Comparison of ENCODE assay signal across 10 mouse cellular contexts in genomic region chr11:60032586-60033430, GRCm38 (mm10). TPM values are rescaled to one million over a fixed set of nuclear protein-coding genes. Genes with fewer than 3 reads are reported as not detected.
DNase-seq lines count a peak whose midpoint lies in the region; ATAC-seq and TF ChIP-seq lines count a peak whose summit lies in the region.
"Had no signal": no experiment of that assay in that cellular context is flagged by ENCODE, and none has a peak within 500 bp of the region (broad histone marks: within the 10 kb centered on the region; RNA-seq: fewer than 3 reads in every experiment).

No protein-coding gene starts in this region.

- no peak overlapping the region for H3K9ac ChIP-seq in lung, postnatal 0 days (replicated peaks; ENCODE audit: low read depth)
- H3K9ac ChIP-seq: lung, embryonic 14.5 days had no signal

- no peaks in the 10 kb centered on the region for H3K9me3 ChIP-seq in lung, postnatal 0 days (ENCODE audit: low read length)

- ATAC-seq in lung, postnatal 0 days: no peak
- ATAC-seq in hematopoietic stem cell, adult 5-6 weeks (replicated peaks in 1 of 2; ENCODE audit: insufficient read depth in 1 of 2, low FRiP score in 2 of 2, low TSS enrichment in 1 of 2, low read depth in 1 of 2, poor library complexity in 2 of 2, severe bottlenecking in 2 of 2): peak; percentile 63 to 76

- H3K4me2 ChIP-seq in lung, postnatal 0 days (replicated peaks; ENCODE audit: low read depth, low read length): no peak overlapping the region
- H3K4me2 ChIP-seq: lung, embryonic 14.5 days had no signal

- WGBS in lung, postnatal 0 days: 76% methylated on average over 6 of the region's 6 CpGs

- no peak overlapping the region for H3K4me3 ChIP-seq in lung, postnatal 0 days (ENCODE audit: low read depth, low read length)

- peak; percentile 37 to 74 for DNase-seq in frontal cortex, adult 2 months (ENCODE audit: extremely low spot score in 1 of 2, low spot score in 1 of 2)
- no peak for DNase-seq in frontal cortex, postnatal 10 days (ENCODE audit: low spot score in 2 of 2)
- DNase-seq in lung, postnatal 36 days: peak; percentile 26
- no peak for DNase-seq in lung, postnatal 0 days (ENCODE audit: low spot score)
- DNase-seq in thymus, postnatal 14 days: peak; percentile 68
- DNase-seq in cerebellum, adult 11-12 months: no peak
- no peak for DNase-seq in heart, adult 9 months (ENCODE audit: low spot score in 2 of 2)
- DNase-seq: heart, postnatal 14 days; lung, embryonic 14.5 days had no signal

- TF ChIP-seq EP300 in lung, postnatal 0 days (IDR thresholded peaks at IDR 0.05): no peak

- H3K27ac ChIP-seq in lung, postnatal 0 days (ENCODE audit: low read length): no peak overlapping the region

- no peaks in the 10 kb centered on the region for H3K27me3 ChIP-seq in lung, postnatal 0 days (replicated peaks; ENCODE audit: insufficient read depth, low read length)

- H3K36me3 ChIP-seq in lung, postnatal 0 days (ENCODE audit: insufficient read depth, low read length): no peaks in the 10 kb centered on the region

- no peaks in the 10 kb centered on the region for H3K4me1 ChIP-seq in lung, postnatal 0 days (ENCODE audit: insufficient read depth, low read depth, low read length)

- TF ChIP-seq CTCF in lung, postnatal 0 days (IDR thresholded peaks at IDR 0.05): no peak

RNA-seq across cellular contexts. Expression of gene Pemt, which starts 13.5 kb away (rescaled TPM):
- 5.8 and 6.4 TPM in 2 replicates for polyA plus RNA-seq in frontal cortex, adult 2 months (2012; rRNA removed)
- polyA plus RNA-seq in lung, postnatal 0 days (2015; fragmentation: Nextera tagmentation; extraction: Ambion mirVana): 5.0 and 6.0 TPM in 2 replicates
- total RNA-seq in hematopoietic stem cell, adult 5-6 weeks (2017): 2.7 and 16.3 TPM in 2 replicates

Comparison
In these comparisons a context has a peak if more than half of its experiments do, and no peak if none do; other contexts are left out.
1. DNase-seq: peak in frontal cortex, adult 2 months (2 of 2), lung, postnatal 36 days (single experiment) and thymus, postnatal 14 days (single experiment); none in frontal cortex, postnatal 10 days (0 of 2), lung, postnatal 0 days (single experiment), cerebellum, adult 11-12 months (single experiment) and heart, adult 9 months (0 of 2).